Comparison of ENCODE assay signal across 9 mouse cellular contexts in the genomic region with DNA sequence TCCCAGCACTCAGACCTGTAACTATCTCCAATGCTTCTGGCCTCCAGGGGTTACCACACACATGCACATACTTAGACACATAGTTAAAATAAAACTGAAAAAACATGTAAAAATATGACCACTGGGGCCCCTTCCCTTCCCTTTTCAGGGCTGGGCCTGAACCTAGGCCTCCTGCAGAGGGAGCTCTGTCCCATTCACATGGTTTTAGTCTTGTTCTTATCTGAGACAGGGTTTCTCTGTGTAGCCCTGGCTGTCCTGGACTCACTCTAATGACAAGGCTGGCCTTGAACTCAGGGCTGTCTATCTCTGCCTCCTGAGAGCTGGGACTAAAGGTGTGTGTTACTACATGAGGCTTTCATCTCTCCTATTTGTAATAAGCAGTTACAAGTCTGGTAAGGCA. TPM values are rescaled to one million over a fixed set of nuclear protein-coding genes. Genes with fewer than 3 reads are reported as not detected.
DNase-seq lines count a peak whose midpoint lies in the region; ATAC-seq and TF ChIP-seq lines count a peak whose summit lies in the region.
"Had no signal": no experiment of that assay in that cellular context is flagged by ENCODE, and none has a peak within 500 bp of the region (broad histone marks: within the 10 kb centered on the region; RNA-seq: fewer than 3 reads in every experiment).

No protein-coding gene starts in this region.

- TF ChIP-seq CTCF in kidney, postnatal 0 days (IDR thresholded peaks at IDR 0.05; ENCODE audit: low read depth) = peak; percentile 68
- peak; percentile 59 for TF ChIP-seq CTCF in liver, embryonic 14.5 days (IDR thresholded peaks at IDR 0.05; ENCODE audit: low read depth)

- H3K27me3 ChIP-seq in kidney, postnatal 0 days (ENCODE audit: insufficient read depth, low read length) = no peaks in the 10 kb centered on the region
- H3K27me3 ChIP-seq in kidney, embryonic 14.5 days (ENCODE audit: control insufficient read depth, insufficient read depth, low read length) = no peaks in the 10 kb centered on the region
- H3K27me3 ChIP-seq in liver, embryonic 14.5 days (ENCODE audit: control insufficient read depth, insufficient read depth, low read length) = no peaks in the 10 kb centered on the region
- H3K27me3 ChIP-seq: neural tube, embryonic 13.5 days had no signal

- ATAC-seq in kidney, postnatal 0 days (replicated peaks; ENCODE audit: low FRiP score, low read depth) = no peak
- no peak for ATAC-seq in kidney, embryonic 14.5 days (ENCODE audit: low FRiP score, low TSS enrichment)
- ATAC-seq in liver, embryonic 14.5 days (ENCODE audit: insufficient read depth) = no peak

- DNase-seq in adrenal gland, adult (ENCODE audit: inconsistent age in 2 of 2, low spot score in 1 of 2) = peak; percentile 27 to 73
- DNase-seq in adrenal gland, postnatal 4 days (ENCODE audit: low spot score in 2 of 2) = no peak
- peak; percentile 36 for DNase-seq in kidney, postnatal 0 days (ENCODE audit: low spot score)
- peak; percentile 65 for DNase-seq in NIH3T3 (ENCODE audit: low read depth)
- no peak for DNase-seq in liver, embryonic 14.5 days (ENCODE audit: low read depth in 3 of 3, low spot score in 3 of 3)
- no peak for DNase-seq in right cerebral cortex, postnatal 10 days (ENCODE audit: low spot score in 2 of 2)
- no peak for DNase-seq in right cerebral cortex, postnatal 4 days

- H3K4me2 ChIP-seq in kidney, postnatal 0 days (ENCODE audit: low read length) = no peak overlapping the region
- no peak overlapping the region for H3K4me2 ChIP-seq in kidney, embryonic 14.5 days (replicated peaks; ENCODE audit: low read depth, low read length)
- no peak overlapping the region for H3K4me2 ChIP-seq in liver, embryonic 14.5 days (ENCODE audit: low read depth)
- H3K4me2 ChIP-seq: neural tube, embryonic 13.5 days had no signal

- H3K9me3 ChIP-seq in kidney, postnatal 0 days (replicated peaks; ENCODE audit: low read length) = no peaks in the 10 kb centered on the region
- no peaks in the 10 kb centered on the region for H3K9me3 ChIP-seq in kidney, embryonic 14.5 days (ENCODE audit: control insufficient read depth, low read length)
- no peaks in the 10 kb centered on the region for H3K9me3 ChIP-seq in liver, embryonic 14.5 days (ENCODE audit: control insufficient read depth, low read length)
- H3K9me3 ChIP-seq: neural tube, embryonic 13.5 days had no signal

- H3K9ac ChIP-seq in kidney, postnatal 0 days (ENCODE audit: low read depth, low read length) = no peak overlapping the region
- no peak overlapping the region for H3K9ac ChIP-seq in kidney, embryonic 14.5 days (ENCODE audit: low read depth, low read length)
- H3K9ac ChIP-seq in liver, embryonic 14.5 days (replicated peaks) = no peak overlapping the region
- H3K9ac ChIP-seq: neural tube, embryonic 13.5 days had no signal

- no peak overlapping the region for H3K27ac ChIP-seq in kidney, postnatal 0 days
- no peak overlapping the region for H3K27ac ChIP-seq in kidney, embryonic 14.5 days (ENCODE audit: low read depth, low read length)
- no peak overlapping the region for H3K27ac ChIP-seq in liver, embryonic 14.5 days
- H3K27ac ChIP-seq: neural tube, embryonic 13.5 days had no signal

- peaks cover 8% of the 10 kb centered on the region for H3K36me3 ChIP-seq in kidney, postnatal 0 days (ENCODE audit: insufficient read depth, low read length)
- H3K36me3 ChIP-seq in kidney, embryonic 14.5 days (ENCODE audit: control insufficient read depth, insufficient read depth, low read length) = peaks cover 29% of the 10 kb centered on the region
- peaks cover 23% of the 10 kb centered on the region for H3K36me3 ChIP-seq in liver, embryonic 14.5 days (replicated peaks; ENCODE audit: control insufficient read depth, insufficient read depth, low read depth)

- no peak for TF ChIP-seq EP300 in liver, embryonic 14.5 days (IDR thresholded peaks at IDR 0.05; ENCODE audit: low read depth)

- H3K4me3 ChIP-seq in kidney, postnatal 0 days (replicated peaks; ENCODE audit: low read depth, low read length) = no peak overlapping the region
- H3K4me3 ChIP-seq in kidney, embryonic 14.5 days (ENCODE audit: low read length) = no peak overlapping the region
- no peak overlapping the region for H3K4me3 ChIP-seq in liver, embryonic 14.5 days (ENCODE audit: insufficient read depth in 1 of 2, low read depth in 2 of 2, low read length in 2 of 2)
- H3K4me3 ChIP-seq: neural tube, embryonic 13.5 days had no signal

- no peaks in the 10 kb centered on the region for H3K4me1 ChIP-seq in kidney, postnatal 0 days (replicated peaks; ENCODE audit: insufficient read depth, low read length)
- no peaks in the 10 kb centered on the region for H3K4me1 ChIP-seq in kidney, embryonic 14.5 days (ENCODE audit: control insufficient read depth, insufficient read depth, low read length)
- peaks cover 0 to 6% of the 10 kb centered on the region in 2 experiments; a peak in 3 of 4 replicates for H3K4me1 ChIP-seq in liver, embryonic 14.5 days (replicated peaks; ENCODE audit: control insufficient read depth in 2 of 2, insufficient read depth in 2 of 2, low read length in 1 of 2)
- H3K4me1 ChIP-seq: neural tube, embryonic 13.5 days had no signal

RNA-seq across cellular contexts. Expression of gene Rheb, which starts 42.0 kb away (rescaled TPM):
- total RNA-seq in adrenal gland, postnatal 4 days (2021) = 10 to 100 TPM; 78.2 to 79.1 TPM
- 252 and 266 TPM in 2 replicates for polyA plus RNA-seq in kidney, postnatal 0 days (2015; fragmentation: Nextera tagmentation; extraction: Ambion mirVana)
- 215 and 247 TPM in 2 replicates for polyA plus RNA-seq in kidney, embryonic 14.5 days (2014; fragmentation: Nextera tagmentation; extraction: Ambion mirVana)
- polyA plus RNA-seq in liver, embryonic 14.5 days (2012; rRNA removed) = 20.3 and 25.9 TPM in 2 replicates
- 79.5 and 81.4 TPM in 2 replicates for polyA plus RNA-seq in liver, embryonic 14.5 days (2014; fragmentation: Nextera tagmentation; extraction: Ambion mirVana)

RNA-seq across cellular contexts. Expression of gene Crygn, which starts 42.6 kb away (rescaled TPM):
- total RNA-seq in adrenal gland, postnatal 4 days (2021) = 1 to 10 TPM; 6.0 to 6.2 TPM
- 5.8 and 7.1 TPM in 2 replicates for polyA plus RNA-seq in kidney, postnatal 0 days (2015; fragmentation: Nextera tagmentation; extraction: Ambion mirVana)
- 1.7 and 2.6 TPM in 2 replicates for polyA plus RNA-seq in kidney, embryonic 14.5 days (2014; fragmentation: Nextera tagmentation; extraction: Ambion mirVana)
- polyA plus RNA-seq in liver, embryonic 14.5 days (2012; rRNA removed) = 0.06 TPM in 1 of 2 replicates, not detected in the other
- polyA plus RNA-seq in liver, embryonic 14.5 days (2014; fragmentation: Nextera tagmentation; extraction: Ambion mirVana) = 1.2 TPM in 1 of 2 replicates, not detected in the other

Comparison
In these comparisons a context has a peak if more than half of its experiments do, and no peak if none do; other contexts are left out.
1. DNase-seq: peak in adrenal gland, adult (2 of 2), kidney, postnatal 0 days (single experiment) and NIH3T3 (single experiment); none in adrenal gland, postnatal 4 days (0 of 2), liver, embryonic 14.5 days (0 of 3), right cerebral cortex, postnatal 10 days (0 of 2) and right cerebral cortex, postnatal 4 days (single experiment).